Mouse (Mus musculus) heart, embryonic 11.5 days (tissue): Measurements from ENCODE around the gene B4galt4. TPM values are rescaled to one million over a fixed set of nuclear protein-coding genes. Genes with fewer than 3 reads are reported as not detected.

Source experiments
- ATAC-seq: fragments of 200-750 bp; cut with Nextera tagmentation; replicated peaks from 2 replicates; pipeline ENCODE4 v1.8.0; 2017; ENCODE audit warnings: moderate library complexity; ENCODE audit not compliant: insufficient number of reproducible peaks, low FRiP score, low TSS enrichment
- H3K27ac ChIP-seq: fragments of 300-500 bp; sonication (generic); 2 replicates; pipeline ENCODE4 v1.5.1; 2014; ENCODE audit warnings: mild to moderate bottlenecking, low read depth, low read length
- H3K27me3 ChIP-seq: fragments of 300-500 bp; sonication (generic); 2 replicates; pipeline ENCODE4 v1.6.1; 2014; ENCODE audit warnings: mild to moderate bottlenecking, low read length, mixed read lengths; ENCODE audit not compliant: control insufficient read depth, insufficient read depth
- H3K36me3 ChIP-seq: fragments of 300-500 bp; sonication (generic); 2 replicates; pipeline ENCODE4 v1.6.1; 2014; ENCODE audit warnings: mild to moderate bottlenecking, low read length, moderate library complexity, mixed read lengths; ENCODE audit not compliant: control insufficient read depth, insufficient read depth
- H3K4me1 ChIP-seq: fragments of 300-500 bp; sonication (generic); 2 replicates; pipeline ENCODE4 v1.6.1; 2014; ENCODE audit warnings: low read length; ENCODE audit not compliant: control insufficient read depth, insufficient read depth
- H3K4me2 ChIP-seq: fragments of 300-500 bp; sonication (generic); 2 replicates; pipeline ENCODE4 v1.6.1; 2014; ENCODE audit warnings: mild to moderate bottlenecking, moderate library complexity
- H3K4me3 ChIP-seq: fragments of 300-500 bp; sonication (generic); 2 replicates; pipeline ENCODE4 v1.5.1; 2014; ENCODE audit warnings: low read depth, low read length
- H3K9ac ChIP-seq: fragments of 300-500 bp; sonication (generic); 2 replicates; pipeline ENCODE4 v1.6.1; 2014; ENCODE audit warnings: mild to moderate bottlenecking, low read depth, low read length, moderate library complexity
- H3K9me3 ChIP-seq: fragments of 300-500 bp; sonication (generic); replicated peaks from 2 replicates; pipeline ENCODE4 v1.6.1; 2016; ENCODE audit warnings: low read length; ENCODE audit not compliant: control insufficient read depth
- WGBS: fragments of 180-500 bp; shearing (Covaris S2); extraction: QIAGEN DNeasy Blood & Tissue Kit; methylation state at CpG from one replicate; pipeline ENCODE4 v1.1.7; 2014; ENCODE audit not compliant: insufficient replicate concordance; 5-methylcytosine and 5-hydroxymethylcytosine counted together
- polyA plus RNA-seq: library from polyadenylated mRNA; unstranded; fragments of >200 nt; fragmentation: Nextera tagmentation; extraction: Ambion mirVana; gene quantifications from 2 replicates; pipeline ENCODE4 v1.2.1, GENCODE M21; 2014

B4galt4 gene
- polyA plus RNA-seq, 1 experiment from 2014 or later = 31.0 TPM

- no peaks in the 10 kb centered on the region for H3K27me3 ChIP-seq
- no peaks in the 10 kb centered on the region for H3K9me3 ChIP-seq
- H3K27ac ChIP-seq = no peak overlapping the region
- H3K36me3 ChIP-seq = no peaks in the 10 kb centered on the region; the same call in 1 of the 2 replicates
- 90% methylated on average over 8 of the region's 8 CpGs for WGBS
- H3K4me2 ChIP-seq = no peak overlapping the region
- H3K4me3 ChIP-seq = no peak overlapping the region
- no peak for ATAC-seq
- no peak overlapping the region for H3K9ac ChIP-seq
- 0 out of 2 replicates have a peak, but pooled peaks cover 2% of the 10 kb centered on the region for H3K4me1 ChIP-seq
Measured at GRCm38 (mm10) chr16:38768386-38768785, 26.3 kb downstream of the B4galt4 start.

GRCm38 (mm10) chr16:38769529-38769928 is 27.5 kb downstream of the B4galt4 start:
- no peak overlapping the region for H3K4me3 ChIP-seq
- no peaks in the 10 kb centered on the region; the same call in 1 of the 2 replicates for H3K36me3 ChIP-seq
- no peak overlapping the region for H3K27ac ChIP-seq
- H3K9ac ChIP-seq = no peak overlapping the region
- H3K4me2 ChIP-seq = no peak overlapping the region
- ATAC-seq = no peak
- no peaks in the 10 kb centered on the region for H3K4me1 ChIP-seq
- no peaks in the 10 kb centered on the region for H3K9me3 ChIP-seq
- no peaks in the 10 kb centered on the region for H3K27me3 ChIP-seq
- 79% methylated on average over 9 of the region's 9 CpGs for WGBS

- no peak overlapping the region for H3K27ac ChIP-seq
- H3K9ac ChIP-seq = no peak overlapping the region
- no peak for ATAC-seq
- H3K9me3 ChIP-seq = no peaks in the 10 kb centered on the region
- H3K4me1 ChIP-seq = no peaks in the 10 kb centered on the region
- H3K27me3 ChIP-seq = no peaks in the 10 kb centered on the region
- H3K4me3 ChIP-seq = no peak overlapping the region
- H3K36me3 ChIP-seq = no peaks in the 10 kb centered on the region
- WGBS = 92% methylated on average over 6 of the region's 6 CpGs
- H3K4me2 ChIP-seq = no peak overlapping the region
Measured at GRCm38 (mm10) chr16:38771145-38771544, 29.1 kb downstream of the B4galt4 start.

- Histone ChIP-seq H3K9me3 (no peaks in the 10 kb centered on the region), H3K36me3 (no peaks in the 10 kb centered on the region), H3K27me3 (no peaks in the 10 kb centered on the region), H3K27ac (no peak overlapping the region), H3K9ac (no peak overlapping the region), H3K4me3 (no peak overlapping the region), H3K4me1 (no peaks in the 10 kb centered on the region), H3K4me2 (no peak overlapping the region)
- WGBS = 68% methylated on average over 12 of the region's 12 CpGs
- ATAC-seq = no peak
Measured at GRCm38 (mm10) chr16:38772906-38773496, 30.9 kb downstream of the B4galt4 start.

DNA sequence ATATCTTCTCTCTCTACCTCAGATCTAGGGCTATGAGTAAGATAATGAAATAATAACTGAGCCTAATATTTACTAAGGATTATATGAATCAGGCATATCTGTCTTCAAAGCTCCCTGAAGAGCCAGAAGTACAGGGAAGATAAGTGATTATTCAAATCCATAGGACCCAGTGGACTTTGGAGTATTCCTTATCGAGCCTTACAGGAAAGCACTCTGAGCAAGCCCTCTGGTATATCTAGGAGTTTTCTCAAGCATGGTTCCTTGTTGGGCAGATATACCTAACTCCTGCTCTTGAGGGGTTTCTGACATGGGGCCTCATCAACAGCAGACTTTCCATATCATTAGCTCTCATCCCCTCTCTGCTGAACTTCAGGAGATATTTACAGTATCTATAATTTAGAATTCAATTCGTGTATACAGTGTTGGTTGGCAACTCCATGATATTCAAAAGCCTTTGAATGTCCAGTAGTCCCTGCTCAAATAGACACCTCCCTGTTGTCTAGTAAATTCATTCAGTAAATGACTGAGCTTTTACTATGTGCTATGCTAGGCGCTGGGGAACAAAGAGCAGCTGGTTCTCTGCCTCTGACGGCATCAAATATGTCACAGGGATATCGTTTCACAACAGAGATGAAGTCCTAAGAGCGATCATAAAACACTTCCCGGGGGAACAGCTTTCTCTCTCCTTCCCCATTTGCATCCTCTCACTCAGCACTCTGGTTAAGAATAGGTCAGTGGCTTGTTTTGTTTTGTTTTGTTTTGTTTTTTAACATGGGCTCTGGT is 33.1 kb downstream of the B4galt4 start:
- H3K4me2 ChIP-seq = no peak overlapping the region
- no peak overlapping the region for H3K27ac ChIP-seq
- no peak overlapping the region for H3K9ac ChIP-seq
- no peaks in the 10 kb centered on the region for H3K36me3 ChIP-seq
- H3K4me3 ChIP-seq = no peak overlapping the region
- 75% methylated on average over 7 of the region's 7 CpGs for WGBS
- no peaks in the 10 kb centered on the region for H3K27me3 ChIP-seq
- H3K9me3 ChIP-seq = no peaks in the 10 kb centered on the region
- no peaks in the 10 kb centered on the region for H3K4me1 ChIP-seq
- no peak for ATAC-seq

- no peaks in the 10 kb centered on the region for H3K36me3 ChIP-seq
- H3K4me2 ChIP-seq = no peak overlapping the region
- 53% methylated on average over 6 of the region's 6 CpGs for WGBS
- ATAC-seq = no peak
- no peaks in the 10 kb centered on the region for H3K9me3 ChIP-seq
- no peaks in the 10 kb centered on the region for H3K27me3 ChIP-seq
- H3K4me1 ChIP-seq = no peaks in the 10 kb centered on the region
- no peak overlapping the region for H3K27ac ChIP-seq
- no peak overlapping the region for H3K4me3 ChIP-seq
- H3K9ac ChIP-seq = no peak overlapping the region
Measured at GRCm38 (mm10) chr16:38776342-38776741, 34.3 kb downstream of the B4galt4 start.

GRCm38 (mm10) chr16:38780960-38781572 is 39.0 kb downstream of the B4galt4 start:
- Histone ChIP-seq H3K9me3 (no peaks in the 10 kb centered on the region), H3K27ac (no peak overlapping the region), H3K27me3 (no peaks in the 10 kb centered on the region), H3K9ac (no peak overlapping the region), H3K36me3 (no peaks in the 10 kb centered on the region), H3K4me1 (0 out of 2 replicates have a peak, but pooled peaks cover 4% of the 10 kb centered on the region), H3K4me2 (no peak overlapping the region), H3K4me3 (no peak overlapping the region)
- WGBS = 90% methylated on average over 7 of the region's 7 CpGs
- ATAC-seq = no peak

GRCm38 (mm10) chr16:38781946-38782345 is 39.9 kb downstream of the B4galt4 start:
- no peak for ATAC-seq
- no peaks in the 10 kb centered on the region for H3K27me3 ChIP-seq
- no peaks in the 10 kb centered on the region for H3K9me3 ChIP-seq
- no peaks in the 10 kb centered on the region for H3K36me3 ChIP-seq
- no peak overlapping the region for H3K4me2 ChIP-seq
- no peak overlapping the region for H3K27ac ChIP-seq
- H3K4me1 ChIP-seq = 0 out of 2 replicates have a peak, but pooled peaks cover 4% of the 10 kb centered on the region
- WGBS = 55% methylated on average over 2 of the region's 2 CpGs
- no peak overlapping the region for H3K4me3 ChIP-seq
- H3K9ac ChIP-seq = no peak overlapping the region
